Mouse (Mus musculus): Measurements from ENCODE around the gene AC131692.1. TPM values are rescaled to one million over a fixed set of nuclear protein-coding genes. Genes with fewer than 3 reads are reported as not detected.
A peak's percentile ranks its signal among the peaks of the same experiment; 100 is the strongest.
"Not testable (repeated sequence)": the region's sequence is repeated elsewhere in the genome, so short reads cannot be mapped to it uniquely, and the experiment has no call there.

The AC131692.1 gene
- total RNA-seq, 1 experiment from 2014 or later = not detected

GRCm38 (mm10) chr19:6105586-6105985, 11.4 kb downstream of the AC131692.1 start, which contains the start of gene Naaladl1:
TSS of gene Naaladl1 (plus strand) at chr19:6105782.
- ATAC-seq (replicated peaks; ENCODE audit: insufficient number of reproducible peaks, low FRiP score, low TSS enrichment, poor library complexity, severe bottlenecking) = no peak

GRCm38 (mm10) chr19:6113116-6113515, 18.9 kb downstream of the AC131692.1 start:
- ATAC-seq (replicated peaks; ENCODE audit: insufficient number of reproducible peaks, low FRiP score, low TSS enrichment, poor library complexity, severe bottlenecking) = no peak

DNA sequence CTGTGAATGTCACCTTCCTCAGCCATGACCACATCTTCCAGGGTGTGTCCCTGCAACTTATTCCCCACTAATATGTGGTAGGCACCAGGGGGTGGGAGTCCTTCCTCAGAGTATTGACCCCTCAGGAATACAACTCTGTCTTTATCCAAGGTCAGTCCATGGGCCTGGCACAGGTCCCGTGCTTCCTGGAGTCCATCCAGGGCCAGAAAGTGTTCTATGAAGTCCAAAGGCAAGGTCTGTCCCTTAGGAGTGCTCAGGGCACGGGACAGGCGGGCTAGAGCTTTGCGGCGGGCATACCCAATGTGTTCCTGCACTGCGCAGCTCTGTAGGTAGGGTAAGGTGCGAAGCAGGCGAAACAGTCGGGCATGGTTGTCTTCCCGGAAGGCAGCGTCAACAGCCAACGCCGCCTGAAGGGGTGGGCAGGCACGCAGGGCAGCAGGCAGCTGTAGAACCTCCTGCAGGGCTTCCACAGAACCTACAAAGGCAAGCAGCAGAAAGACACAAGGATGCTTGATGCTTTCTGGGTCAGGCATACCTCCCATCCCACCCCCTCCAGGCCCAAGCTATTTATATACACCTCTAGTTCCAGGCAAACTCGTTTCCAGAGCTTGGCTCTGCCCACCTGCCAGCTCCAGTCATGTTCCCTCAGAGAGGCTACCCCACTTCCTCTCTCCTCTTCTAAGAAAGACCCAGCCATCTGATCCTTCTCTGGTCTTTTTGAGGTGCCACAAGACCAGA, 22.1 kb downstream of the AC131692.1 start:
- no peak for ATAC-seq (replicated peaks; ENCODE audit: insufficient number of reproducible peaks, low FRiP score, low TSS enrichment, poor library complexity, severe bottlenecking)

GRCm38 (mm10) chr19:6117346-6117985, 23.2 kb downstream of the AC131692.1 start:
- ATAC-seq (replicated peaks; ENCODE audit: insufficient number of reproducible peaks, low FRiP score, low TSS enrichment, poor library complexity, severe bottlenecking) = no peak

DNA sequence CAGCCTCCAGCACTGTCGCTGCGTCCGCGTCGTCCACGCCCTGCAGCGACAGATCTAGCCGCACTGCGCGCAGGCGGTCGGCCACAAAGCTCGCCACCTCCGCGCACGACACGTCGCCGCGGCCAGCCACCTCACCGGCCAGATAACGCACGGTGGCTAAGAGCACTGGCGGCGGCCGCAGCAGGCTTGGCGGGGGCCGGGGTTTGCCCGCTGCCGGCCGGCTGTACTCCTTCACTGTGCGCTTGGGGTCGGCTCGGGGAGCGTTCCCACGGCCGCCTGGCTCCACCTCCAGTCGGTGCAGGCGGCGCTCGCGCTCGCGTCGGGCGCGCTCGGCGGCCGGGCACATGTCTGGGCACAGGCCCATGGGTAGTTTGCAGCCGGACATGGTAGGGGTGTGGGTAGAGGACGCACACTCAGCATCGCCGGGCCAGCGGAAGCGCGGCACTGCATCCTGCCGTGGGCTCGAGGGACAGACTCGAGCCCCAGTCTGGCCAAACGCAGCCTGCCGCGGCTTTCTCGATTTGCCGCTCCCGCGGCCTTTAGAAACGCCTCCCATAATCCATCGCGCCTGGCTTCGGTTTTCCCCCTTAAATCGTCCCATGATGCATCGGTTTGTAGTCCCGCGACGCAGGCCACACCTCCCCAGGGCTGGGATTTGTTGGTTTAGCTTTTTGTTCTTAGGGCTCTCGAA, 23.9 kb downstream of the AC131692.1 start, which contains the start of gene Sac3d1:
TSS of gene Sac3d1 (minus strand) at position 665 of the 691 bp plus-strand sequence.
- peak; percentile 91 for ATAC-seq (replicated peaks; ENCODE audit: insufficient number of reproducible peaks, low FRiP score, low TSS enrichment, poor library complexity, severe bottlenecking)

GRCm38 (mm10) chr19:6118677-6119185, 24.5 kb downstream of the AC131692.1 start:
- no peak for ATAC-seq (replicated peaks; ENCODE audit: insufficient number of reproducible peaks, low FRiP score, low TSS enrichment, poor library complexity, severe bottlenecking)

DNA sequence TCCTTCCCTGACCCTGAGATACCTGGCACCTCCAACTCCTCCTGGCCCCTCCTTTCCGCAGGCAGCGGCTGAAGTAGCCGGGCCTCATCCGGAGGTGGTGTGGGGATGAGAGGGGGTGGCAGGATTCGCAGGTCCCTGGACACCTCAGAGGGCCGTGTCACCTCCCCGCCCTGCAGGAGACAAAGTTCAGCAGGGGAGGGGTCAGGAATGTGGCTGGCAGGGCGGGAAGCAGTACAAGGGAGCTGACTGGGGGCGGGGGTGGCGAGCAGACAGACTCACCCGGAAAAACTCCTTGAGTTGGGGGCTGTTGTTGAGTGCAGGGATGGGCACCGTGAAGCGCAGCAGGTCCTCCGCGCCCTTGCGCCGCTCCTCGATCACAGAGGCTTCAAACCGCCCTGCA, 27.5 kb downstream of the AC131692.1 start:
- ATAC-seq (replicated peaks; ENCODE audit: insufficient number of reproducible peaks, low FRiP score, low TSS enrichment, poor library complexity, severe bottlenecking) = no peak

GRCm38 (mm10) chr19:6123330-6123729, 29.1 kb downstream of the AC131692.1 start:
- no peak for ATAC-seq (replicated peaks; ENCODE audit: insufficient number of reproducible peaks, low FRiP score, low TSS enrichment, poor library complexity, severe bottlenecking)

- no peak for ATAC-seq (replicated peaks; ENCODE audit: insufficient number of reproducible peaks, low FRiP score, low TSS enrichment, poor library complexity, severe bottlenecking)
Measured at GRCm38 (mm10) chr19:6124898-6125297, 30.7 kb downstream of the AC131692.1 start.

DNA sequence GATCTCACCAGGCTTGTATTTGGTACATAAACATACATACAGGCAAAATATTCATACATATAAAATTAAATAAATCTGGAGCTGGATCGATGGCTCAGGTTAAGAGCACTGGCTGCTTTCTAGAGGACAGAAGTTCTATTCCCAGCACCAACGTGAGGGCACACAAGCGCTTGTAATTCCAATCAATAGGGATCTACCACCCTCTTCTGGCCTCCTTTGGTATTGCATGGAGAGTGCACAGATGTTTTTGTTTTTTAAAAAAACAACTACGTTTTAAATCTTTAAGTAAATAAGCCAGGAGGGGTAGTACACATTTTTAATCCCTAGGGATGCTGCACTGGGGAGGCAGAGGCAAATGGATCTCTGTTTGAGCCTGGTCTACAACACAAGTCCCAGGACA, 32.1 kb downstream of the AC131692.1 start:
- peak; percentile 44; the same call in 1 of the 2 replicates for ATAC-seq (replicated peaks; ENCODE audit: insufficient number of reproducible peaks, low FRiP score, low TSS enrichment, poor library complexity, severe bottlenecking)

DNA sequence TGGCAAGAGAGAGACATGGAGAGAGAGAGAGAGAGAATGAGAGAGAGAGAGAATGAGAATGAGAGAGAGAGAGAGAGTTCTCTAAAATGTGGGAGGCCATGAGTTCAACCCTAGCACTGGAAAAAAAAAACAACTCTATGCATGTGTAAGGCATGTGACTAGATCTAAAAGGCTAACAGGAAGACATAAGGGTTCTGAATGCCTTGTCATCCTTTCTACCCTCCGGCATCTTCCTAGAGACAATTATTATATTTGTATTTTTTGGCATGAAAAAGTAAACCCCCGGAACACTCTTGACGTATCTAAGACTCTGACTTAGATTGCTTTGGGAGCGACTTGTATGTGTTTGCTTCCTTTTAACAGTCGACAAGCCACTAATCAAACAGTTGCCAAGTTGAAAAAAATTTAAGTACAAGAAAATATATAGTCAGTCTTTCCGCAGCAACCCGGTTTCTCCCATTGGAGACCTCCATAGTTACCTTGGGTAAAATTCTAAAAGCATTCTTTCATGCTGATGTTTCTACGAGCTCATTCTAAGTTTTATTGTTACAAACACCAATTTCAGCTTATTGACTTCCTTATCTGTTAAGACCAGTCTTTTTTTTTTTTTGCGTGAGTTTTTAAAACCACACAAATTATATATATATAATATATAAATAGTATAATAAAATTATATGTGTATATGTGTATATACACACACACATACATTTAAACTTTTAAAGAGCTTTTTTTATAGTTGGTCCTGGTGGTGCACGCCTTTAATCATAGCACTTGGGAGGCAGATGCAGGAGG, 32.8 kb downstream of the AC131692.1 start:
- ATAC-seq (replicated peaks; ENCODE audit: insufficient number of reproducible peaks, low FRiP score, low TSS enrichment, poor library complexity, severe bottlenecking) = no peak

GRCm38 (mm10) chr19:6127760-6128341, 33.6 kb downstream of the AC131692.1 start, which contains the start of gene Snx15:
TSS of gene Snx15 (minus strand) at chr19:6128304.
- ATAC-seq (replicated peaks; ENCODE audit: insufficient number of reproducible peaks, low FRiP score, low TSS enrichment, poor library complexity, severe bottlenecking) = peak; percentile 94

DNA sequence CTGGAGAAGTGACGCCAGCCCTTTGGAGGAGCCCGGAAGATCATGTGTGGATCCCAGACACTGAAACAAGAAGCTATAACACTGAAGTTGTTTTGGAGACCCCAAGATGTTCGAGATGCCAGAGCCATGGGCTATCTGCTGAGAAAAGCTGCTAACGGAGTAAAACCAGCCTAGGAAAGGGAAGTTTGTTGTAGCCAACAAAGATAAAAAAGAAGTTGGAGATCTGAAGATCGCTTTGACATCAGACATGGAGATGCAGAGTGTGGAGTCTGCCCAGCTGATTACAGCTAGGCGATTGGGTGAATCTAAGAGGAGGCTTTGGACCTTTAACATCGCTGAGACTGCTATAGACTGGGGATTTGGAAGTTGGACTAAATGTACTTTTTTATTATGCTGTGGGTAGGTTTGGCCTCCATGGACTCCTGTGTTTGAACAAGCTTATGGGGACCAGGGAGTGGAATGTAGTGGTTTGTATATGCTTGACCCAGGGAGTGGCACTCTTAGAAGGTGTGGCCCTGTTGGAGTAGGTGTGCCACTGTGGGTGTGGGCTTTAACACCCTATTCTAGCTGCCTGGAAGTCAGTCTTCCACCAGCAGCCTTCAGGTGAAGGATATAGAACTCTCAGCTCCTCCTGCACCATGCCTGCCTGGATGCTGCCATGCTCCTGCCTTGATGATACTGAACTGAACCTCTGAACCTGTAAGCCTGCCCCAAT, 36.4 kb downstream of the AC131692.1 start:
- not testable (repeated sequence) for ATAC-seq (replicated peaks; ENCODE audit: insufficient number of reproducible peaks, low FRiP score, low TSS enrichment, poor library complexity, severe bottlenecking)

GRCm38 (mm10) chr19:6132171-6132827, 38.1 kb downstream of the AC131692.1 start:
- ATAC-seq (replicated peaks; ENCODE audit: insufficient number of reproducible peaks, low FRiP score, low TSS enrichment, poor library complexity, severe bottlenecking) = no peak

DNA sequence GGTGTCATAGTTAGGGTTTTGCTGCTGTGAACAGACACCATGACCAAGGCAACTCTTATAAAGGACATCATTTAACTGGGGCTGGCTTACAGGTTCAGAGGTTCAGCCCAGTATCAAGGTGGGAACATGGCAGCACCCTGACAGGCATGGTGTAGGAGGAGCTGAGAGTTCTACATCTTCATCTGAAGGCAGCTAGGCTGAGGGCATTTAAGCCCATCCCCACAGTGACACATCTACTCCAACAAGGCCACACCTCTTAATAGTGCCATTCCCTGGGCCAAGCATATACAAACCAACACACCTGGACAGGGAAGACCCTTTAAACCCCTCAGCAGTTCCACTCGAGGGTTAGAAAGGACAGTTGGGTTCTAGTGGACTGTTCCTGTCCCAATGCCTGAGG, 39.0 kb downstream of the AC131692.1 start:
- ATAC-seq (replicated peaks; ENCODE audit: insufficient number of reproducible peaks, low FRiP score, low TSS enrichment, poor library complexity, severe bottlenecking) = not testable (repeated sequence)

DNA sequence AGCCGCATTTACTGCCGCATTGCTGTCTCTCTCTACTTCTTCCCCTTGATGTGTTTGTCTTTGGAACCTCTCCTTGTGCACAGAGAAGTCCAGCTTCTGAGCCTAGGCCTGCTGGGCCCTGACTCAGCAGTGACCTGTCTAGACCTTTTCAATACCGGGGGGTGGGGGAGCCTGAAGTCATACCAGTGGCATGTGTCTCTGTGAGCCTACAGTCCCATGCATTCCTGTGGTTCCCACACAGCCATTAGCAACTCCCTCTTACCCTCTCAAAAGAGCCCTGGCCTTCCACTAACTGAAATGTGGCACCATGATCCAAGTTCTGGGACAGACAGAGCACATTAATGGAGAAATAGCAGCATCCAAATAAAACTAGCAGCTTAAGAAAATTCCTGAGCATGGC, 42.2 kb downstream of the AC131692.1 start:
- ATAC-seq (replicated peaks; ENCODE audit: insufficient number of reproducible peaks, low FRiP score, low TSS enrichment, poor library complexity, severe bottlenecking) = no peak

DNA sequence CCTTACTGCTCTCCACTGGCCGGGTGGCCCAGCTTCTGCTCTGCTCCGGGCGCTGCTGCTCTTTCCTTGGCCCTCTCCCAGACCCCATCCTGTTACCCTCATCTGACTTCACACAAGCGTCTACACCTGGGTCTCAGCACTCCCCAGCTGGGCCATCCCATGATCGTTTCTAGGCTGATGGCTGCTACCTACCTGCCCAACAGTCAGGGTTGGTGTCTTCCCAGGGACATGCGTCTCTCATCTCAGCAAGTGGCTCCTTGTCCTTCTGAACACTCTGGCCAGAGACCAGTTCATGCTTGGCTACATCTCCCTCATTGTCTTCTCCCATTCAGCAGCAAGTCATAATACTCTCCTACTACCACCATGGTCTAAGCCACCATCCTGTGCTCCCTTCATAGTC, 45.5 kb downstream of the AC131692.1 start:
- ATAC-seq (replicated peaks; ENCODE audit: insufficient number of reproducible peaks, low FRiP score, low TSS enrichment, poor library complexity, severe bottlenecking) = no peak

Data from monocyte, adult 5-6 weeks (primary cell).